Mouse (Mus musculus) forebrain, postnatal 0 days (tissue): Measurements from ENCODE around the gene Ptpn18. TPM values are rescaled to one million over a fixed set of nuclear protein-coding genes. Genes with fewer than 3 reads are reported as not detected.

ENCODE experiments used
- ATAC-seq: fragments of 200-750 bp; cut with Nextera tagmentation; 2 replicates; pipeline ENCODE4 v1.8.0; 2017; ENCODE audit warnings: mild to moderate bottlenecking, moderate library complexity
- DNase-seq: peaks from one replicate; pipeline ENCODE4 v3.0.0-alpha.2; 2015
- H3K27ac ChIP-seq: fragments of 300-500 bp; sonication (generic); 2 replicates; pipeline ENCODE4 v1.5.1; 2014; ENCODE audit warnings: low read depth, mild to moderate bottlenecking, antibody characterized with exemption, low read length, moderate library complexity, mixed read lengths
- H3K27me3 ChIP-seq: fragments of 300-500 bp; sonication (generic); 2 replicates; pipeline ENCODE4 v1.6.1; 2014; ENCODE audit warnings: mild to moderate bottlenecking, low read length, mixed read lengths; ENCODE audit not compliant: insufficient read depth
- H3K36me3 ChIP-seq: fragments of 300-500 bp; sonication (generic); 2 replicates; pipeline ENCODE4 v1.6.1; 2014; ENCODE audit warnings: mild to moderate bottlenecking, moderate library complexity; ENCODE audit not compliant: insufficient read depth
- H3K4me1 ChIP-seq: fragments of 300-500 bp; sonication (generic); 2 replicates; pipeline ENCODE4 v1.6.1; 2014; ENCODE audit warnings: antibody characterized with exemption; ENCODE audit not compliant: insufficient read depth
- H3K4me2 ChIP-seq: fragments of 300-500 bp; sonication (generic); 2 replicates; pipeline ENCODE4 v1.6.1; 2014; ENCODE audit warnings: low read depth, mild to moderate bottlenecking, moderate library complexity
- H3K4me3 ChIP-seq: fragments of 300-500 bp; sonication (generic); 2 replicates; pipeline ENCODE4 v1.5.1; 2014; ENCODE audit warnings: low read depth, low read length, mixed read lengths
- H3K9ac ChIP-seq: fragments of 300-500 bp; sonication (generic); 2 replicates; pipeline ENCODE4 v1.6.1; 2014; ENCODE audit warnings: mild to moderate bottlenecking
- H3K9me3 ChIP-seq: fragments of 300-500 bp; sonication (generic); 2 replicates; pipeline ENCODE4 v1.6.1; 2016; ENCODE audit warnings: low read length
- CTCF ChIP-seq: sonication (generic); IDR thresholded peaks from 2 replicates; pipeline ENCODE4 v1.5.1; 2016; ENCODE audit warnings: antibody characterized with exemption, control low read depth, low read depth
- WGBS: fragments of 180-500 bp; shearing (Covaris S2); extraction: QIAGEN DNeasy Blood & Tissue Kit; methylation state at CpG from one replicate; pipeline ENCODE4 v1.1.7; 2014; 5-methylcytosine and 5-hydroxymethylcytosine counted together
- polyA plus RNA-seq: library from polyadenylated mRNA; unstranded; fragments of >200 nt; fragmentation: Nextera tagmentation; extraction: Ambion mirVana; gene quantifications from 2 replicates; pipeline ENCODE4 v1.2.1, GENCODE M21; 2015
- total RNA-seq: library from RNA; depleted of rRNA; stranded (reverse); fragments of >200 nt; gene quantifications from 2 replicates; pipeline ENCODE4 v1.2.3, GENCODE M21; 2014; rRNA removed

Gene Ptpn18
- total RNA-seq, result 4.3 and 12.5 TPM in 2 replicates
- 6.5 and 9.3 TPM in 2 replicates for polyA plus RNA-seq

- H3K9ac ChIP-seq, result peak within 1 kb of the TSS; percentile 46
- peak within 1 kb of the TSS; percentile 98 for H3K4me2 ChIP-seq
- no peaks in the 10 kb centered on the region for H3K36me3 ChIP-seq
- peak; percentile 90 for DNase-seq
- TF ChIP-seq CTCF, result no peak
- H3K27me3 ChIP-seq, result peaks cover 10% of the 10 kb centered on the region
- no peaks in the 10 kb centered on the region for H3K9me3 ChIP-seq
- H3K4me3 ChIP-seq, result peak within 1 kb of the TSS; percentile 58
- ATAC-seq, result peak; percentile 95
- H3K4me1 ChIP-seq, result peaks cover 9% of the 10 kb centered on the region
- no peak within 1 kb of the TSS for H3K27ac ChIP-seq
- under 1% methylated on average over 48 of the region's 48 CpGs for WGBS
Observed at GRCm38 (mm10) chr1:34459284-34460060, at the start of gene Ptpn18. Gene Ptpn18, plus strand, starts transcription at chr1:34459762.

- TF ChIP-seq CTCF, result no peak
- peaks cover 7% of the 10 kb centered on the region; the same call in 1 of the 2 replicates for H3K36me3 ChIP-seq
Observed at GRCm38 (mm10) chr1:34428466-34428865, 31.1 kb upstream of the Ptpn18 start.

GRCm38 (mm10) chr1:34429281-34429680 lies 30.3 kb upstream of the Ptpn18 start:
- no peak overlapping the region for H3K4me2 ChIP-seq
- H3K9ac ChIP-seq, result no peak overlapping the region
- H3K4me3 ChIP-seq, result no peak overlapping the region
- no peaks in the 10 kb centered on the region for H3K27me3 ChIP-seq
- TF ChIP-seq CTCF, result no peak
- ATAC-seq, result no peak
- no peak for DNase-seq
- peaks cover 10% of the 10 kb centered on the region; the same call in 1 of the 2 replicates for H3K4me1 ChIP-seq
- peaks cover 11% of the 10 kb centered on the region for H3K9me3 ChIP-seq
- peaks cover 7% of the 10 kb centered on the region; the same call in 1 of the 2 replicates for H3K36me3 ChIP-seq
- 97% methylated on average over 4 of the region's 4 CpGs for WGBS
- no peak overlapping the region for H3K27ac ChIP-seq

More at GRCm38 (mm10) chr1:34428466-34428865, 31.1 kb upstream of the Ptpn18 start:
- Histone ChIP-seq H3K9me3 (peaks cover 11% of the 10 kb centered on the region), H3K4me2 (no peak overlapping the region), H3K27me3 (no peaks in the 10 kb centered on the region), H3K4me3 (no peak overlapping the region), H3K4me1 (peaks cover 5% of the 10 kb centered on the region; the same call in 1 of the 2 replicates), H3K9ac (no peak overlapping the region), H3K27ac (no peak overlapping the region)
- 98% methylated on average over 2 of the region's 2 CpGs for WGBS
- no peak for DNase-seq
- no peak for ATAC-seq

GRCm38 (mm10) chr1:34430981-34431380 lies 28.6 kb upstream of the Ptpn18 start:
- WGBS, result 98% methylated on average over 3 of the region's 3 CpGs
- Histone ChIP-seq H3K27me3 (no peaks in the 10 kb centered on the region), H3K4me3 (no peak overlapping the region), H3K27ac (no peak overlapping the region), H3K9me3 (peaks cover 11% of the 10 kb centered on the region), H3K4me1 (peaks cover 10% of the 10 kb centered on the region; the same call in 1 of the 2 replicates), H3K9ac (no peak overlapping the region), H3K36me3 (peaks cover 7% of the 10 kb centered on the region; the same call in 1 of the 2 replicates), H3K4me2 (no peak overlapping the region)
- no peak for ATAC-seq
- no peak for TF ChIP-seq CTCF
- DNase-seq, result no peak

- ATAC-seq, result no peak
- Histone ChIP-seq H3K9ac (no peak overlapping the region), H3K4me1 (peaks cover 10% of the 10 kb centered on the region; the same call in 1 of the 2 replicates), H3K27ac (no peak overlapping the region), H3K36me3 (peaks cover 7% of the 10 kb centered on the region; the same call in 1 of the 2 replicates), H3K4me2 (no peak overlapping the region), H3K4me3 (no peak overlapping the region), H3K27me3 (no peaks in the 10 kb centered on the region), H3K9me3 (peaks cover 11% of the 10 kb centered on the region)
- 98% methylated on average over 9 of the region's 9 CpGs for WGBS
- DNase-seq, result no peak
- no peak for TF ChIP-seq CTCF
Observed at GRCm38 (mm10) chr1:34431431-34431830, 28.1 kb upstream of the Ptpn18 start.

- 27% methylated on average over 13 of the region's 13 CpGs for WGBS
- H3K9ac ChIP-seq, result peak overlapping the region; percentile 52
- H3K27me3 ChIP-seq, result no peaks in the 10 kb centered on the region
- no peak for TF ChIP-seq CTCF
- DNase-seq (no peak), ATAC-seq (no peak)
- peaks cover 10% of the 10 kb centered on the region; the same call in 1 of the 2 replicates for H3K4me1 ChIP-seq
- H3K4me2 ChIP-seq, result peak overlapping the region; percentile 75
- no peak overlapping the region; the same call in 1 of the 2 replicates for H3K27ac ChIP-seq
- peaks cover 11% of the 10 kb centered on the region for H3K9me3 ChIP-seq
- peak overlapping the region; percentile 48 for H3K4me3 ChIP-seq
- peaks cover 7% of the 10 kb centered on the region; the same call in 1 of the 2 replicates for H3K36me3 ChIP-seq
Observed at GRCm38 (mm10) chr1:34432411-34432775, 27.2 kb upstream of the Ptpn18 start.
